Mouse (Mus musculus): ENCODE results near the gene Ulk3.

The Ulk3 gene

GRCm38 (mm10) chr9:57617556-57618169 lies 28.4 kb downstream of the Ulk3 start:
- DNase-seq (ENCODE audit: low spot score), result no peak

GRCm38 (mm10) chr9:57618854-57619253 lies 29.6 kb downstream of the Ulk3 start:
- no peak for DNase-seq (ENCODE audit: low spot score)

GRCm38 (mm10) chr9:57620674-57621073 lies 31.4 kb downstream of the Ulk3 start, which contains the start of gene Lman1l:
Lman1l (minus strand) TSS chr9:57620774.
- DNase-seq (ENCODE audit: low spot score), result no peak

- no peak for DNase-seq (ENCODE audit: low spot score)
These were observed 35.0 kb downstream of the Ulk3 start for GRCm38 (mm10) chr9:57624295-57624694.

- no peak for DNase-seq (ENCODE audit: low spot score)
These were observed 36.6 kb downstream of the Ulk3 start for GRCm38 (mm10) chr9:57625674-57626500.

- DNase-seq (ENCODE audit: low spot score), result no peak
These were observed 37.9 kb downstream of the Ulk3 start for GRCm38 (mm10) chr9:57627191-57627590.

GRCm38 (mm10) chr9:57627892-57628291 lies 38.6 kb downstream of the Ulk3 start:
- DNase-seq (ENCODE audit: low spot score), result no peak

GRCm38 (mm10) chr9:57628717-57629116 lies 39.5 kb downstream of the Ulk3 start:
- DNase-seq (ENCODE audit: low spot score), result no peak

- peak; percentile 81 for DNase-seq (ENCODE audit: low spot score)
These were observed 40.0 kb downstream of the Ulk3 start for GRCm38 (mm10) chr9:57629118-57629874.

GRCm38 (mm10) chr9:57633481-57634024 lies 44.3 kb downstream of the Ulk3 start:
- no peak for DNase-seq (ENCODE audit: low spot score)

GRCm38 (mm10) chr9:57637272-57637671 lies 48.0 kb downstream of the Ulk3 start:
- no peak for DNase-seq (ENCODE audit: low spot score)

GRCm38 (mm10) chr9:57637741-57638322 lies 48.6 kb downstream of the Ulk3 start:
- DNase-seq (ENCODE audit: low spot score), result peak; percentile 78

- peak; percentile 85 for DNase-seq (ENCODE audit: low spot score)
These were observed 49.6 kb downstream of the Ulk3 start for GRCm38 (mm10) chr9:57638651-57639459.

- DNase-seq (ENCODE audit: low spot score), result no peak
These were observed 50.5 kb downstream of the Ulk3 start for GRCm38 (mm10) chr9:57639661-57640328.

GRCm38 (mm10) chr9:57640384-57640783 lies 51.1 kb downstream of the Ulk3 start:
- DNase-seq (ENCODE audit: low spot score), result peak; percentile 91

- no peak for DNase-seq (ENCODE audit: low spot score)
These were observed 51.8 kb downstream of the Ulk3 start for GRCm38 (mm10) chr9:57641022-57641421.

- no peak for DNase-seq (ENCODE audit: low spot score)
These were observed 52.7 kb downstream of the Ulk3 start for GRCm38 (mm10) chr9:57641775-57642550.

GRCm38 (mm10) chr9:57643169-57643855 lies 54.1 kb downstream of the Ulk3 start:
- DNase-seq (ENCODE audit: low spot score), result no peak

- DNase-seq (ENCODE audit: low spot score), result peak; percentile 59
These were observed 54.6 kb downstream of the Ulk3 start for GRCm38 (mm10) chr9:57643856-57644180.

All from lung, postnatal 25 days (tissue).